Mouse (Mus musculus) liver, postnatal 0 days (tissue): ENCODE results near the gene Cryba4. TPM values are rescaled to one million over a fixed set of nuclear protein-coding genes. Genes with fewer than 3 reads are reported as not detected.

Source experiments
- ATAC-seq: fragments of 200-750 bp; cut with Nextera tagmentation; 2 replicates; pipeline ENCODE4 v1.8.0; 2017; ENCODE audit warnings: mild to moderate bottlenecking, moderate library complexity
- DNase-seq: peaks from one replicate; pipeline ENCODE4 v3.0.0-alpha.2; 2016
- H3K27ac ChIP-seq: fragments of 300-500 bp; sonication (generic); 2 replicates; pipeline ENCODE4 v1.5.1; 2014; ENCODE audit warnings: antibody characterized with exemption, moderate library complexity, mild to moderate bottlenecking, low read depth
- H3K27me3 ChIP-seq: fragments of 300-500 bp; sonication (generic); 2 replicates; pipeline ENCODE4 v1.6.1; 2014; ENCODE audit warnings: low read length, control low read depth, mixed read lengths; ENCODE audit not compliant: insufficient read depth
- H3K36me3 ChIP-seq: fragments of 300-500 bp; sonication (generic); replicated peaks from 2 replicates; pipeline ENCODE4 v1.6.1; 2014; ENCODE audit warnings: mild to moderate bottlenecking, control low read depth, low read length, moderate library complexity, mixed read lengths; ENCODE audit not compliant: insufficient read depth
- H3K4me1 ChIP-seq: fragments of 300-500 bp; sonication (generic); 2 replicates; pipeline ENCODE4 v1.6.1; 2014; ENCODE audit warnings: antibody characterized with exemption, mild to moderate bottlenecking, control low read depth; ENCODE audit not compliant: insufficient read depth
- H3K4me2 ChIP-seq: fragments of 300-500 bp; sonication (generic); 2 replicates; pipeline ENCODE4 v1.6.1; 2014; ENCODE audit warnings: low read depth, mild to moderate bottlenecking, low read length, moderate library complexity, mixed read lengths
- H3K4me3 ChIP-seq: fragments of 300-500 bp; sonication (generic); 2 replicates; pipeline ENCODE4 v1.5.1; 2014; ENCODE audit warnings: low read depth, low read length
- H3K9ac ChIP-seq: fragments of 300-500 bp; sonication (generic); replicated peaks from 2 replicates; pipeline ENCODE4 v1.6.1; 2014; ENCODE audit warnings: mild to moderate bottlenecking, moderate library complexity
- H3K9me3 ChIP-seq: fragments of 300-500 bp; sonication (generic); 2 replicates; pipeline ENCODE4 v1.6.1; 2016; ENCODE audit warnings: mild to moderate bottlenecking, control low read depth, low read length, mixed read lengths
- CTCF ChIP-seq: sonication (generic); IDR thresholded peaks from 2 replicates; pipeline ENCODE4 v1.5.1; 2016; ENCODE audit warnings: antibody characterized with exemption, low read depth
- EP300 ChIP-seq: IDR thresholded peaks from 2 replicates; pipeline ENCODE4 v1.6.1; 2016; ENCODE audit warnings: antibody characterized with exemption, low read depth, mild to moderate bottlenecking
- WGBS: fragments of 180-500 bp; shearing (Covaris S2); extraction: QIAGEN DNeasy Blood & Tissue Kit; methylation state at CpG from one replicate; pipeline ENCODE4 v1.1.7; 2014; ENCODE audit not compliant: insufficient replicate concordance; 5-methylcytosine and 5-hydroxymethylcytosine counted together
- polyA plus RNA-seq: library from polyadenylated mRNA; unstranded; fragments of >200 nt; fragmentation: Nextera tagmentation; extraction: Ambion mirVana; gene quantifications from 2 replicates; pipeline ENCODE4 v1.2.1, GENCODE M21; 2015

The Cryba4 gene
- polyA plus RNA-seq, 1 experiment from 2014 or later: 0.86 TPM

DNA sequence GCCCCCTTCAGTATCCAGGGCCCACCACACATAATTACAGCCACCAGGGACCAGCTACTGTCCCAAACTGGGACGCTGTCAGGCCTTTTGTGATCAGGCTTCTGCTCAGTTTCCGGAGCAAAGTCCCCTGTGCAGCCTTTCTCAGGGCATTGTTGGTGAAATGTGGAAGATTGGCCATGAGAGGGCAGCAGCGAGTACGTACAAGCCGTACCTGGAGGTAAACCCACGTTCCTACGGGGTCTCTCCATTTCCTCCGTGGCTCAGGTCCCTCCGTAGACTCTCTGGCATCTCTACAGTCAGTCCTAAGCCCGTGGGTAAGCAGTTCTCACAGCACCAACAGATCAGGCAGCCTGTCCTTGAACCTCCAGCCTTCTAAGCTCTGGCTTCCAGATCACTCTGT, 37.9 kb downstream of the Cryba4 start:
- peak; percentile 69 for DNase-seq
- Histone ChIP-seq H3K4me3 (no peak overlapping the region), H3K27ac (no peak overlapping the region), H3K27me3 (no peaks in the 10 kb centered on the region), H3K9ac (no peak overlapping the region), H3K4me2 (no peak overlapping the region), H3K4me1 (0 out of 2 replicates have a peak, but pooled peaks cover 3% of the 10 kb centered on the region), H3K36me3 (no peaks in the 10 kb centered on the region), H3K9me3 (no peaks in the 10 kb centered on the region)
- TF ChIP-seq CTCF (peak; percentile 75), EP300 (no peak)
- 6% methylated on average over 10 of the region's 10 CpGs for whole genome bisulfite sequencing
- peak; percentile 40; the same call in 1 of the 2 replicates for ATAC-seq

DNA sequence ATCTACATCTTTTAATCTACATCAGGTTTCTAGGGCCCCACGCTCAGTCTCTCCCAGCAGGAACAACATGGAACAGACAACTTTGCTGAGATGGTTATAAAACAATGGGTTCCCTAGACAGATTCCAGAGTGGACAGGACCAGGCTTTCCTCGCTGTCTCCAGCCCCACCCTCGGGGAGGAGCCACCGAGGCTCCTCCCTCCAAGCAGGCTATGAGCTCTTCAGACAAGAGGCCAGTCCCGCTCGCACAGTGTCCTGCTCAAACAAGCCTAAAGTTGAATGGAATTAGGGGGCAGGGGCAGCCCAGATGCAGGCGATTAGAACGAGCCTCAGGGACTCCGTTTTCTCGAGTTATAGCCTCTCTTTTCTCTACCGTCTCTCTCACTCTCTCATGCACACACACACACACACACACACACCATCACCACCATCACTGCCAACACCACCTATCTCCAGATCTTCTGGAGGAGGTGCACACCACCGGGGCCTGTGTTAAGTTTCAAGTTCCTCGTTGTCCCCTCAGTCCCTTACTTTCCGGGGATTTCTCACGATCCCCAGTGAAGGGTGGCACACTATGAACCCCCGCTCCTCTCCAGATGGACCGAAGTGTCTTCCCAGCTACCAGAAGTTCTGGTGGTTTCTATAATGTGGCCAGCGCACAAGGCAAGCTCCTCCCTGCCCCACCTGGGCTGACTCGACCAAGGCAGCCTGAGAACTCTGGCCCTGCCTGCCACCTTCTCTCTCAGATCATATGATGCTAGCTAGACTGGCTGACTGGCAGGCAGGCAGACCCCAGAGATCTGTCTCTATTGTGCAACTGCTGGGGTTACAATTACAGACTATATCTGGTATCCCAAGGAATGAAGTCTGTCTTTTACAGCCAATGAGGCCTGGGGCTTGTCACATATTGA, 38.7 kb downstream of the Cryba4 start:
- WGBS: 52% methylated on average over 19 of the region's 19 CpGs
- TF ChIP-seq EP300 (no peak), CTCF (no peak)

DNA sequence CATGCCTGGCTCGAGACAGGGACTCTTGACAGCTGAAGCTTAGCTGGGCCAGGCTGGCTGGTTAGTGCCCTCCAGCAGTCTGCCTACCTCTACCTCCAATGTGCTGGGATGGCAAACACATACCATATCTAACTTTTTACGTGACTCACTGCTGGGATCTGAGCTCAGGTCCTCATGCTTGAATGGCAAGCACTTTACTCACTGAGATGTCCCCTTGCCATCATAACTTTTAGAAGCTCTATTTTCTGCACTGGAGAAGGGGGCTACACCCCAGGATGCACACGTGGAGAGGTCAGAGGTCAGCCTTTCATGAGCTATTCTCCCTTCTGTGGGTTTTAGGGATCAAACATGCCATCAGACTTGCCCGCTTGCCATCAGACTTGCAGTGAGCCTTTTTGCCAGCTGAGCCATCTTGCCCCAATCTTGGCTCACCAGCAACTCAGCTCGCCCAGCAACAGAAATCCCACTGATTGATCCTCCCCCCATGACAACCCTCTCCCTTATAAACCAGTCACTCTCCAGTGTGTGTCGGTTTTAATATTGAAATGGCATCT, 39.5 kb downstream of the Cryba4 start:
- Histone ChIP-seq H3K27me3 (no peaks in the 10 kb centered on the region), H3K9ac (no peak overlapping the region), H3K4me2 (no peak overlapping the region), H3K36me3 (no peaks in the 10 kb centered on the region), H3K4me3 (no peak overlapping the region), H3K9me3 (no peaks in the 10 kb centered on the region), H3K4me1 (0 out of 2 replicates have a peak, but pooled peaks cover 3% of the 10 kb centered on the region), H3K27ac (no peak overlapping the region)
- DNase-seq (no peak), ATAC-seq (no peak)
- TF ChIP-seq EP300 (no peak), CTCF (no peak)
- 81% methylated on average over 6 of the region's 6 CpGs for WGBS

More for the DNA sequence above, 38.7 kb downstream of the Cryba4 start:
- Histone ChIP-seq H3K36me3 (no peaks in the 10 kb centered on the region), H3K4me1 (0 out of 2 replicates have a peak, but pooled peaks cover 3% of the 10 kb centered on the region), H3K4me2 (no peak overlapping the region), H3K4me3 (no peak overlapping the region), H3K27ac (no peak overlapping the region), H3K27me3 (no peaks in the 10 kb centered on the region), H3K9me3 (no peaks in the 10 kb centered on the region), H3K9ac (no peak overlapping the region)
- DNase-seq (no peak), ATAC-seq (no peak)

DNA sequence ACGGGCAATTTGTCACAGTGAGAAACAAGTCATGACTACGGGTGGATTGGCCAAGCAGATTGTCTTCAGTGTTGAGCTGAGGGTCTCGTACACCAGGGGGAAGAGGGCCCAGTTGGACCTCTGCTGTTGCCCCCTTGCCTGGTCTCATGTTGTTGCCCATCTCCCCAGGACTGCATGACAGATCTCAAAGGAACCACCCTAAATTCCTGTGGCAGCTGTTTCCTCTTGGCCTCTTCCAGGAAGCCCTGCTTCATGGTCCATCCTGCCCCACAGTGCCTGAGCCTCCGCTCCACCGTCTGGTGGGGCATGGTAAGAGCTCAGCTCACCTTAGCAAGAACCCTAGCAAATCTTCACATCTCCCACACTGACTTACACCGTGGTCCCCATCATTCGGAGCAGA, 40.4 kb downstream of the Cryba4 start:
- H3K36me3 ChIP-seq: no peaks in the 10 kb centered on the region
- whole genome bisulfite sequencing: 73% methylated on average over 7 of the region's 7 CpGs
- no peak overlapping the region for H3K4me2 ChIP-seq
- no peaks in the 10 kb centered on the region for H3K9me3 ChIP-seq
- H3K4me3 ChIP-seq: no peak overlapping the region
- no peak for TF ChIP-seq CTCF
- no peak for TF ChIP-seq EP300
- DNase-seq (no peak), ATAC-seq (no peak)
- H3K27me3 ChIP-seq: no peaks in the 10 kb centered on the region
- no peak overlapping the region for H3K9ac ChIP-seq
- no peak overlapping the region for H3K27ac ChIP-seq
- H3K4me1 ChIP-seq: 0 out of 2 replicates have a peak, but pooled peaks cover 3% of the 10 kb centered on the region

DNA sequence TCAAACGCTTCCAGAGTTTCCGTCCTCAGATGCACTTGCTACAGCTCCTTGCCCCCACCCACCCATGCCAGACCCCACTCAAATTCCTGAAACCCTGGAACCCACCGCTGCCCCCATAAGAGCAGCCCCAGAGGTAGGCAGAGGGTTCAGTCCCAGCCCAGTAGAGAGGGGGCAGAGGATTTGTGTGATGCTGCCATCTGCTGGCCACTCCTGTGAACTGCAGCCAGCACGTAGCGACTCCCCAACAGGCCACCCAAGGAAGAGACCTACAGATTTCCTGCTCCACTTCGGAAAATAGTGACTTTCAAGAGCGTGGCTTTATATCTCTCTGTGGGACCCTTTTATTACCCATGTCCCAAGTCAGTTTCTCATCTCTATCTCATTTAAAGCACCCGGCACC, 42.2 kb downstream of the Cryba4 start:
- Histone ChIP-seq H3K4me2 (no peak overlapping the region), H3K27me3 (no peaks in the 10 kb centered on the region), H3K9me3 (no peaks in the 10 kb centered on the region), H3K27ac (no peak overlapping the region), H3K4me3 (no peak overlapping the region), H3K36me3 (no peaks in the 10 kb centered on the region), H3K4me1 (no peaks in the 10 kb centered on the region), H3K9ac (no peak overlapping the region)
- DNase-seq (peak; percentile 75), ATAC-seq (no peak)
- WGBS: 24% methylated on average over 8 of the region's 8 CpGs
- TF ChIP-seq EP300 (no peak), CTCF (peak; percentile 95)

DNA sequence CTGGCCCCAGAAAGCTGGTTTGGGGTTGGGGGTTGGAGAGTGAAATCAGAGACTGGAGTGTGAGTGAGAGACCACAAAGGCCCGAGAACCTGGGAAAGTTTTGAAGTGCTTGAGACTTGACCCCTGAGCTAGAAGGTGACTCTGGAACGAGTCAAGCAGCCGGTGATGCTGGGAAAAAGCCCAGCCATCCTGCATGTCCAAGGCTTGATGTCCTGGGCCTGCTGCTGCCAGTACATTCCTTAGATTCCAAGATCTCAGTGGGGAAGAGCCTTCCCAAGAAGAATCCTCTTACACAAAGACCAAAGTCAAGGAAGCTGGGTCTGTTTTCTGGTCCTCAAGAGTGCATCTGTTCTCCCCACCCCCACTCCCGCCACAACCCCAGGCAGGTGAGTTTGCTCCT, 44.0 kb downstream of the Cryba4 start:
- WGBS: 57% methylated on average over 4 of the region's 4 CpGs
- no peak for ATAC-seq

More for the DNA sequence above, 44.0 kb downstream of the Cryba4 start:
- DNase-seq: no peak
- H3K27ac ChIP-seq: no peak overlapping the region
- no peaks in the 10 kb centered on the region for H3K27me3 ChIP-seq
- no peak overlapping the region for H3K4me2 ChIP-seq
- H3K9me3 ChIP-seq: no peaks in the 10 kb centered on the region
- H3K36me3 ChIP-seq: no peaks in the 10 kb centered on the region
- H3K9ac ChIP-seq: no peak overlapping the region
- H3K4me1 ChIP-seq: no peaks in the 10 kb centered on the region
- TF ChIP-seq CTCF (no peak), EP300 (no peak)
- no peak overlapping the region for H3K4me3 ChIP-seq
